Mouse (Mus musculus) ES-E14 (cell line): ENCODE measurements around the gene Ell.

Experiments used
- HCFC1 ChIP-seq: IDR thresholded peaks from 2 replicates; pipeline ENCODE4 v1.6.1; 2012; ENCODE audit warnings: low read length, inconsistent platforms, borderline replicate concordance; ENCODE audit not compliant: insufficient read depth
- MAFK ChIP-seq: IDR thresholded peaks from 2 replicates; pipeline ENCODE4 v1.6.1; 2014; ENCODE audit warnings: mild to moderate bottlenecking, low read depth, low read length, inconsistent platforms; ENCODE audit not compliant: insufficient read depth
- ZC3H11A ChIP-seq: IDR thresholded peaks from 2 replicates; pipeline ENCODE4 v1.6.1; 2012; ENCODE audit warnings: low read depth, mild to moderate bottlenecking, inconsistent platforms, low read length, borderline replicate concordance
- ZNF384 ChIP-seq: IDR thresholded peaks from 2 replicates; pipeline ENCODE4 v1.6.1; 2012; ENCODE audit warnings: low read depth, low read length, inconsistent platforms

- TF ChIP-seq HCFC1 (no peak), ZNF384 (peak; percentile 72), ZC3H11A (no peak), MAFK (no peak)
These were observed 69.6 kb downstream of the Ell start, which contains the start of gene Ssbp4 for GRCm38 (mm10) chr8:70608749-70609367.
